Mouse (Mus musculus) retina, postnatal 7 days (tissue): ENCODE results near the gene Crhr2.

ENCODE experiments used
- DNase-seq: peaks from one replicate; pipeline ENCODE4 v3.0.0-alpha.2; 2012; ENCODE audit warnings: low read depth, low spot score

Gene Crhr2

DNA sequence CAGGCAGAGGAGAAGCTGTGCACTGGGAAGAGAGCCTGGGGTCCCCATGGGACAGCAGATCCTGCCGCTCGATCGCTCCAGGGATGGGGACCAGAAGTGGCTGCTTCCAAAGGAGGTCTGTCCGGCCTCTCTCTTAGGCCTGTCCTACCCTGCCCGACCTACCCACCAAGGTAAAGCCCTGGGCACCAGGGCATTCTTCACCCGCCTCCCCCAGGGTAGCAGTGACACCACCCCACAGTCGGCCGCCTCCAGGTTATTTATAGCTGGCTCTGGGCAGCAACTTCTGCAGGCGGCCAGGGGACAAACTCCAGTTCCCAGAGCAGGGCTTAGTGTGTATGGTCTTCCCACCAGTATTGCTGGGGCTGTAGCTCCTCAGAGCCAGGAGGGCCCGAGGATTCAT is at the start of gene Crhr2:
Crhr2 (minus strand) TSS at position 223 of the 400 bp plus-strand sequence.
- DNase-seq = no peak

DNA sequence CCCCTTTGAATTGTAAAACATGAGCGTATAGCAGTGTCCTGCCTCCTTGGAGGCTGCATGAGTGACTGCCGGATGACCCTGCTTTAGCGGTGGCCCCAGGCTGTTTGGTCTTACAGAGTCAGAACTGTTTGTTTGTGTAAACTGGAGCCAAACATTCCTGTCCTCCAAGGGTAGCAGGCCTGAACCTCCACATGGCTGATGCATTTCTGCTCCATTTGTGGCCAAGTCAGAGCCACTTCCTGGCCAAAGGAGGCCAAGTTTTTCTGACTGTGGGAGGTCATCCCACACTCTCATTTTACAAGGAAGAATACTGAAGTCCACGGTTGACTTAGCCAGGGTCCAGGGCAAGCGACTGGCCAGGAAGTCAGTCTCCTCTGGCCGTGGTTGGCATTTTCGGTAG is 46.7 kb upstream of the Crhr2 start:
- DNase-seq = no peak

- no peak for DNase-seq
Measured at GRCm38 (mm10) chr6:55177060-55177732, 44.4 kb upstream of the Crhr2 start.

DNA sequence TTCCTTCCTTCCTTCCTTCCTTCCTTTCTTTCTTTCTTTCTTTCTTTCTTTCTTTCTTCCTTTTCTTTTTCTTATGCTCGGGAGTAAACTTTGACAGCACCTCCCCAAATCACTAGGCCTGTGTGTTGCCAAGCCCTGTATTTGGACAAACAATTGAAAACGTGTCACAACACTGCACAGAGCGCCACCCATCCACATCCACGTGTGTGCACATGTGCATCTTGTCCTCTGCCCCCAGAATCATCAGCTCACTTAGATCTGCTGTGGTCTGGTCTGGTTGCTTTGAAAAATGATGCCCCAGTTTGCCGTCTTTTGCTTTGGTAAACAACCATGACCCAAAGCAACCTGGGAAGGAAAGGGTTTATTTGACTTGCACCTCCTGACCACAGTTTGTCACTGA is 43.1 kb upstream of the Crhr2 start:
- no peak for DNase-seq

DNA sequence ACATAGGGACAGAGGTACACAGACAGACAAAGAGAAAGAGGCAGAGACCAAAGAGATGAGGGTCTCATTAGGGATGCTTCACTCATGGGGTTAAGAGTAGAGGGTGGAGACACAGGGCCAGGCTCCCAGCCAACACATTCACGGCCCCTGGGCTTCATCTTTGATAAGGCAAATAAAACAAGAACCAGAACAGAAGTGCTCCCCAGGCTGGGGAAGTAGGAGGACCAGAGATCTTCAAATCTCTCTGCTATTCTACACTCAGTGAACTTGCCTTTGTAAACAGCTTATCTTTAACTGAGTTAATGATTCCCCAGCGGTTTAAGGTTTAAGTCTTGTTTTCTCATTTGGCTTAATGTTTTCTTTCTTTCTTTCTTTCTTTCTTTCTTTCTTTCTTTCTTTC is 42.6 kb upstream of the Crhr2 start:
- no peak for DNase-seq

- DNase-seq = no peak
Measured at GRCm38 (mm10) chr6:55174741-55175181, 41.9 kb upstream of the Crhr2 start, which contains the start of gene Inmt. Gene Inmt (minus strand): TSS chr6:55175043.

GRCm38 (mm10) chr6:55173941-55174349 is 41.1 kb upstream of the Crhr2 start:
- DNase-seq = no peak

DNA sequence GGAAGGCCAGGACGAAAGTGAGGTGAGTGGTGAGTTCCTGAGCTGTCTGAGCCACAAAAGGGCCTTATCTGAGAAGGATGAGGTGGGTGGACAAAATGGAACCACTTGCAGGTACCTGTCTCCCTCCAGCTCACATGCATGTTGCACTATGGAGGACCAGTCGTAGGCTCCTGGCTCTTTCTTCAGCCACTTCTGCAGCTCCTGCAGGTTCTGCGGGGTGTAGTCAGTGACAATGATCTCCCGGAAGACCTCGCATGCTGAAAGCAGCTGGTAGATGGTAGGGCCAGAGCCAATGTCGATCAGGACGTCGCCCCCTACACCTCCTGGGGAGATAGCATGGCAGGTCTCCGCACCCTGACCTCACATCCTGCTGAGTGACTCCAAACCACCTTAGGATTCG is 40.4 kb upstream of the Crhr2 start:
- DNase-seq = no peak

DNA sequence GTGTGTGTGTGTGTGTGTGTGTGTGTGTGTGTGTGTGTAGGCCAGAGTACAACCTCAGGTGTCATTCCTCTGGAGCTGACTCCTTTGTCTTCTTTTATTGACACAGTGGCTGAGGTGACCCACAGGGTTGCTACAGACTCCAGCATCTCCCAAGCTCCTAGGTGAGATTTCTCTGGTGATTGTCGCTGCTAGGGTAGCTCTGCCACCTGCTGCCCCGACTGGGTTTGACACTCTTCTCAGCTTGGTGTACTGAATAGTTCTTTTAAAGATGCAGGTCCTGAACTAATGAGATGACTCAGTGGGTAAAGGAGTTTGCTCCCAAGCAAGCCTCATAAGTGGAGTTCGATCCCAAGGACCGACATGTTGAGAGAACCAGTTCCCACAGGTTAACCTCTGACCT is 38.8 kb upstream of the Crhr2 start:
- DNase-seq = no peak

DNA sequence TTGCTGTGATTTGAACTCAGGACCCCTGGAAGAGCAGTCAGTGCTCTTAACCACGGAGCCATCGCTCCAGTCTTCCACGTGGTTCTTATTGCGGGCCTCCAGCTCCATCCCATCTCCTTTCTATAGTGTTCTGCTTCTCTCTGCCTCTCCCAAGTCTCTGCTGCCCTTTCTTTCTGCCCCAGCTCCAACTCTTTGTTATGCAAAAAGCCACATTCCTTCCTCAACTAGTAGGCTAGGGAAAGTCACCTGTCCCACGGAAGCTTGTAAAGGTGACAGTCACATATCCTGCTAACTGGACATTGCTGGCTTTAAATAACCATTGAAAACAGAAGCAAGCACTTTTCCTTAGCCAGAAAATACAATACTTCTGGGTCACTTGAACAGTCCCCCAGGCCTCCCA is 37.0 kb upstream of the Crhr2 start:
- no peak for DNase-seq

DNA sequence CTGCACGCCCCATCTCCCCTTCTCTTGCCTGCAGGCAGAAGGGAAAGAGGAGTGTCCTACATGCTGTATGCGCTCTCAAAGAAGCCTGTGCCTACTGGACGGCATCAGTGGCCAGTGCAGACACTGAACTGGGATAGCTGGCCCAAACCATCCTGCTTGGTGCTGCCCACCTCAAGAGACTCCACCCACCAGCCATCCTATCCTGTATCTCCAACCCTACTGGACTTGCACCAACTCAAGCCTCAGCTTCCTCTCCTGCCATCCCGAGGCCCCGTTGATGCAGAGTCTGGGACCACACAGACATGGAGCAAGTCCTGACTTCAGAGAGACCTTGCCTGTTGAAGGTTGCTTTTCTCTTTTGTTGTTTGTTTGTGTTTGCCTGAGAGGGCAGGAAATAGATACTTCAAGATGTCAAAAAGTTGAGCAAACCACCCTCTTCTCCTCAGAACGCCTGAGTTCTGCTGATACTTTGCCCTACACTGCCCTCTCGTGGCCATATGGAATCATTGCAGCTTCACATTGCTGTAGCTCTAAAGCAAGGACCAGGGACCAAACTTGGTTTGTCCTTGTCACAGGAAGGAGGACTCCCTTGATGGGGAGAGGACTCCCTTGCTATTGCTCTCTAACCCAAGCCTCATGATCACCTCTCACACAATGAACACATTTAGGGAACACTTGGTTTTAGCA is 34.1 kb upstream of the Crhr2 start:
- peak; percentile 62 for DNase-seq

DNA sequence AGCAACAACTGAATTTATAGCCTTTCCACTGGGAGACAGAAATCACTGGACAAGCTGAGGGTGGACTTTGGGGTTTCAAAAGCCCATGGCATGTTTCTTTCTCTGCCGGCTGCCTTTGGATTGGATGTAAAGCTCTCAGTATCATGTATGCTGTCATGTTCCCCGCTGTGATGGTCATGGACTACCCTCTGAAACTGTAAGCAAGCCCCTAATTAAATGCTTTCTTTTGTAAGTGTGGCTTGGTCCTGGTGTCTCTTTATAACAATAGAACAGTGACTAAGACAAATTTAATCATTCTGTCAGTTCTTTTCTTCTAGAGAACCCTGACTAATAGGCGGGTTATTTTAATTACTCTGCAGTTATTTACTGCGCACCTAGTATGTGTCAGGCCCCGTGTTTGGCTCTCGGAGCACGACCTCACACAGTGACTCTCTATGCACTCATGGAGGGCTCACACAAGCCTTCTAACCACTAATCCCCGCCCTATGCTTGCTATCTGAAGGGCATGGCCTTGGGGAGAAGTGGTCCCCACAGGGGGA is 30.3 kb upstream of the Crhr2 start:
- no peak for DNase-seq

DNA sequence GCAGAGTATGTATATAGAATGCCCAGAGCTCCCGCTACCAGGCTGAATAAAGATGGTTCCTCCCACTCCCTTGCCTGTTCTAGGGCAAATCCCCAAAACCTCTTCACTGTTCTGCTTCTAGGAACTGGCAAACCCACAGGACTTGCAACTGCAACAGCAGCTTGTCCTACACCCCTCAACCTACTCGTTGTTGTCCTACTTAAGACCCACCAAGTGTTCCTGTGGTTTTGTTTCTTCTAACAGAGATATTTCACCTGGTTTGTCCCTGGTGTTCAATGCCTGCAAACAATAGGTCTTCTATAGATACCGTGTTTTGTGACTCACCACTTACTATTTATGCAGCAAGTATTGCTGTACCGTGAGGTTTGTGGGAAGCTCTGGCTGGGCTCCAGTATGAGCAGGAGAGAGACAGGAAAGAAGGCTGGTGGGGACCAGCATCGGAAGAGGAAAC is 28.5 kb upstream of the Crhr2 start:
- no peak for DNase-seq

DNA sequence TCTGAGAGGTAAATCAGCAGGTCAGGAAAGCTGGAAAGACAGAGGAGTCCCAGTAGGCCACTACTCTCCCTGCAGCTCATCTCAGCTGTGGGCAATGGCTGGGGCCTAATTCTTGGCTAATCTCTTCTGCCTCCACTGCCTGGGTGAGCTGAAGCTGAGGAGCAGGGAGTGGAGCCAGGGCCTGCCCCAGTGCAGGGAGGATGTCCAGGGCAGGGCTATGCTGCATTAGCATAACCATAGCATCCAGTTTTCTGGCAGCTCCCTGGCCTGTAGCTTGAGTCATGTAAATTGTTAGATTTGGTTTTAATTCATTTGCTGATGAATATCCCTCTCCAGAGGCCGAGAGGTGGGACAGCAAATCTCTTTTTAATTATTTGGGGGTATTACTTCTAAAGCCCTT is 26.4 kb upstream of the Crhr2 start:
- DNase-seq = no peak

DNA sequence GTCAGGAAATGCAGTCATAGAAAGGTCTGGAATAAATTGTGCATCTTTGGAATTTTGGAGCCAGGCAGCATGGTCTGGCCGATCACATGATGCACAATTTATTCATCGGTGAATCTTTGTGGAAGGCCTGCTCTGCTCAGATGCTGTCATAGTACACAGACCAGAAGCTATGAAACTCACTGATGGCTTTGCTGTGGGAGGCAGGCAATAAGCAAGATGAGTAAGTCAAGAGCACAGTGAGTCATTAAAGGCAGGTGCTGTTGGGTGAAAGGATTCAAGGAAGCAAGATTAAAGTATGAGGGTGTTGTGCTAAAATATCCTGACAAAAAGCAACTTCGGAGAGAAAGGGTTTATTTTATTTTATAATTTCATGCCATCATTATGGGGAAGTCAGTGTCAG is 19.4 kb upstream of the Crhr2 start:
- no peak for DNase-seq

- DNase-seq = no peak
Measured at GRCm38 (mm10) chr6:55146138-55146537, 13.3 kb upstream of the Crhr2 start.

DNA sequence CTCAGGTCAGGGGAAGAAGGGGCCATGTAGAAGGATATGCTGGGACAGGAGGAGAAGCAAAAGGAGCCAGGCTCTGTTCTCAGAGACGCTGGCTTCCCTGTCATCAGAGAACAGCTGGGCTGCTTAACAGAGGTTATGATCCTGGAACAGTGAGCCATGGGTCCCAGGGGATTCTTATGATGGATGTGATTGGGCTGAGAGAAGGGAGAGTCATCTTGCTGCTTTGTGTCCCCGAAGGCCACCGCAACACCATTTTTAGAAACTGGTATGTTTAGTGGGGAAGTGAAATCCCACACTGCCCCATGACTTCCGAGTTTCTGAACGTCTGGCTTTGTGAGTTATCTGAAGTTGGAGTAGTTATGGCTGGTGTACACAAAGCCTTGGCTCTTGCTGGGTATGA is 12.5 kb upstream of the Crhr2 start:
- no peak for DNase-seq

DNA sequence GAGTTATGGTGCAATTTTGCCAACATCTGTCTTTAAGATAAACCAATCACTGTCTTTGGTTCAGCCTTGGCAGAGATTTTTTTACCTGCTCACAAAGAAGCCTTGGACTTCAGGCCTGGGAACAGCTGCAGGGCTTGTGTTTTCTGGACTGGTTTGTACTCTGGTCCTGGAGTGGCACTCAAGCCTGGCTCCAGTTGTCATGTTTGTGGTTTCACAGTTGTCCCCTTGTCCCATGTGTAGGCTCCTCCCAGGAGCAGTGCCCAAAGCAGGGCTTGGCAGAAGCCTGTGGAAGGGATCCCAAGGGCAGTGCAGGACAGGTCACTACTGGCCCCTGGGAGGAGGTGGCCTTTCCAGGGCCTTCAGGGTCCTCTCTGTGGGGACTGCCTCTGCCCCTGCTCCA is 5.5 kb upstream of the Crhr2 start:
- DNase-seq = no peak

DNA sequence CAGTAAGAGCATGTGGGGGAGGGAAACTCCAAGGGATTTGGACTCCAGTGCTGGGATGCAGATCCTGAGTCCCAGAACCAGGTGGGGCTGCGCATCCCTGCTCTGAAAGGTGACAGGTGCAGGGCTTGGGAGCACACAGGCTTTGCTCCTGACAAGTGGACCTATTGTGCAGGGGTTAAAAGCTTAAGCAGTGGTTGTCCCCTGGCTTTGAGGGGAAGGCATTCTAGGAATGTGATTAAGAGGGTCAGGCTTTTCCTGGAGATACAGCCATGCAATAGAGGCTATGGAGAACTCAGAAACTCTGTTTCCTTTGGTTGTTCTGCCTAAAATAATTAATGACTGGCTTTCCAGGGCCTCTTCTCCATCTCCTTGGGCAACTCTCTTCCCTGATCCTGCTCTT is 609 bp upstream of the Crhr2 start:
- DNase-seq = no peak

DNA sequence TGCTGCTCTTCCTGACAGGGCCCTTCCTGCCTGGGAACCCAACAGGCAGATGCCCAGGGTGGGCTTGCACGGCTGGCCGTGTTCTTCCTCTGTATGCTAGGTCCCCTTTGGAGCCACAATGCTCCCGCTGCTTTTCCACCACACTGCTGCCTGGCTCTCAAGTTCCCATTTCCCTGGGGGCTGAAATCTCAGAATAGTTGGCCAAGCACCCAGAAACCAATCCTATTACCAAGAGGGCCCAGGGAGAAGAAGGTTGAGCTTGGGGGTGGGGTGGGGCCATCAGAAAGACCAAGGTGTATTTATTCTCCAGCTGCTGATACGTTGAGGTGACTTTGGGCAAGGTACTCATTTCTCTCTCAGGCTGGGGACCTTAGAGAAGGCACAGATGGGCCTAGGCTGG is 1.5 kb downstream of the Crhr2 start:
- no peak for DNase-seq

GRCm38 (mm10) chr6:55130631-55131030 is 2.2 kb downstream of the Crhr2 start:
- no peak for DNase-seq

- DNase-seq = no peak
Measured at GRCm38 (mm10) chr6:55128391-55128790, 4.4 kb downstream of the Crhr2 start.

- DNase-seq = no peak
Measured at GRCm38 (mm10) chr6:55126576-55126975, 6.2 kb downstream of the Crhr2 start.
